Mouse (Mus musculus): ENCODE data around the gene Vmp1. TPM values are rescaled to one million over a fixed set of nuclear protein-coding genes. Genes with fewer than 3 reads are reported as not detected.

Vmp1 gene
- polyA plus RNA-seq, 3 experiments from 2014 or later, result 484 to 529 (median 503) TPM

DNA sequence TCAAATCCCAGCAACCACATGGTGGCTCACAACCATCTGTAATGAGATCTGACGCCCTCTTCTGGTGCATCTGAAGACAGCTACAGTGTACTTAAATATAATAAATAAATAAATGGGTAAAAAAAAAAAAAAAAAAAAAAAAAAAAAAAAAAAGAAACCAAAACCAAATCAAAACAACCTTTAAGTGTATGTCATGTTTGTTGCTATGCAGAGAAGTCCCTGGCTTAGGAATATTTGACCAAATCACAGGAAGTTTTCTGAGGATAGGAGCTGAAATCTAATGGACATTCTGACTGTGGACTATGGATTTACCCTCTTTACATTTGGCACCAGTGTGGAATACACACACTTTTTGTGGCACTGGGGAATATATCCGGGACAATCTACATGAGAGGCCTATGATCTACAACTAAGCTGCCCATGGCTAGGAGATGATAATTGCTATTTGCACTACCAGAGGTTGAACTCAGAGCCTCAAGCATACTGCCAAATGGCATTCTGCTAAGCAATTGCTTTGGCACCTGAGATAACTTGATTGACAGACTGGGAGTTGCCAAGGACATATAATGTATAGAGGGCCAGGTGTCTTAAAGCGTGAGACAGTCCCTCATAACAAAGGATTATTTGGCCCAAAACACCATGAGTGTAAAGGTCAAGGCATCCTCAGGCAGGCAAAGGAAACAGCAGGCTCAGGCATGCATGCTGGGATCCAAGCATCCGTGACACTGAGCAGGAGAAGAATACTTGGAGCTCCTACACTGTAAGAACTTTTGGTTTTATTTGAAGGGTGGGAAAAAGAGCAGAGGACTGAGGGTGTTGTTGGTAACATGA lies 84.0 kb downstream of the Vmp1 start:
- ATAC-seq, result no peak

DNA sequence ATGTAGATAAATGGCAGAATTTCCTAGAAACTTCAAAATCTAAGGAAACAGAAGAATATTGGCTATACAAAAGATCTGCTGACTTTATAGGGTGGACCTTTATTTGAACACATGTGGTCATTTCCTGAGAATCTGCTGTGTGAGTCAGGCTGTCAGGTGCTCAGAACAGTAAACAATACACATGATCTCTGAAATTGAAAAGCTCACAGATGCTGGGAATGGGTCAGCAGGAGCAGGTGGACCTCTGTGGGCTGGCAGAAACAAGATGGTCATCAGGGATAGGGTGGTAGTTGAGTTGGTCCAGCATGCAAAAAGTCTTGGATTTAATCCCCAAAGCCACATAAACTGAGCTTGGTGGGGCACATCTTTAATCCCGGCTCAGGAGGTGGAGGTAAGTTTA lies 85.1 kb downstream of the Vmp1 start:
- no peak for ATAC-seq

DNA sequence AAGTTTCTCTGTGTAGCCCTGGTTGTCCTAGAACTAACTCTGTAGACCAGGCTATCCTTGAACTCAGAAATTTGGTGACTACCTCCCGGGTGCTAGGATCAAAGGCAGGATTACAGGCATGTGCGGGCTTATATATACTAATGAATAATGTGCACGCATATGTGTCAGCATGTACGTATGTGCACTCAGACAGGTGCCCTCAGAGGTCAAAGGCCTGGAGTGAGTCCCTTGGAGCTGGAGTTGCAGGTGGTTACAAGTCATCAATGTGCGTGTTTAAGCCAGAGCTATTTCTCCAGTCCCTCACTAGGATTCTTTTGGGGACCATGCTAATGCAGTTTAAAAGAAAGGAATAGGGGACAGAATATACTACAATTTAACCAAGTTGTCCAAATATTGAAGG lies 85.5 kb downstream of the Vmp1 start:
- ATAC-seq, result no peak

DNA sequence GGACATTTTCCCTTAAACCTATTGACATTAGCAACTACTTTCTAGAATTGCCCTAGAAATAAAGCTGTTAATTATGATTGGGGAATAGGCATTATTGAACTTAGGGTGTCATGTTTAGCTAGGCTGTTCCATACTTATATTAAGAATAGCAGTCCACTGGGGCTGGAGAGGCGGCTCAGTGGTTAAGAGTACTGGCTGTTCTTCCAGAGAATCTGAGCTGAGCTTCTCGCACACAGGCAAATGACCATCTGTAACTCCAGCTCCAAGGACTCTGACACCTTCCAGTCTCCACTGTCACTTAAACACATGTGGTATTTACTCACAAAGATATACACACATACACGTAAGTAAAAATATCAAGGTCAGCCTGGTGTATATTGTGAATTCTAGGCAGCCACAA lies 86.7 kb downstream of the Vmp1 start:
- ATAC-seq, result no peak

DNA sequence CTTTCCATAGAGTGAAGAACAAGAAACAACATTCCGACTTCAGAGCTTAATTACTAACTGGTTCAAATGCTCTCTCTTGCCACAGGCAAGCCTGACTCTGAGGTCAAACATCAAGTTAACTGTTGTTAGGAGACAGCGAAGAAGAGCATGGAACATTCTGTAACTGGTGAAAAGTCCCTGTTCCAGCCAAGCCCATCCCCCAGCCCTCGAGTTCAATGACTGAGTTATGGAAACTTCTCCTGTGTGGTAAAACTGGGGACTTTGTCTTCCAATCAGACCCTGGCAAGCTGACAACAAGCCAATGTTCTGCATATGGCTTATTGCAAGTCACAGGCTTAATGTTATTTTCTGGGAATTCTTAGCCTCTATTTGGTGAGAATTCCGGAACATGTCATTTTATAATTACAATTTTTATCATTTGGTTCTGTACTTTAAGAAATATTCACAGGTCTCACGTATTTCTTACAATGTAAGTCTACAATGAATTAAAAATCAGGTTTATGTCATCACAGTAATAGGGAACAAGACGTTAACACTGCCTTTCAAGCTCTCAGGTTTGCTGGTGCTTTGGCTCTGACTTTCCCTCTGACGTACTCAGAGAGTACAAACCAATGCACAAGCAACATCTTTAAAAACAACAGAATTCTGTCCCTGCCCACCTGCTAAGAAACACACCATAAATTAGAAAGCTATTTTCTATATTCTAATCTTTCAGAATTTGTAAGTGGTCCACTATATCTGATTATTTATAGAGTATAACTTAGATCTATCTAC lies 87.3 kb downstream of the Vmp1 start:
- peak; percentile 43 for ATAC-seq

DNA sequence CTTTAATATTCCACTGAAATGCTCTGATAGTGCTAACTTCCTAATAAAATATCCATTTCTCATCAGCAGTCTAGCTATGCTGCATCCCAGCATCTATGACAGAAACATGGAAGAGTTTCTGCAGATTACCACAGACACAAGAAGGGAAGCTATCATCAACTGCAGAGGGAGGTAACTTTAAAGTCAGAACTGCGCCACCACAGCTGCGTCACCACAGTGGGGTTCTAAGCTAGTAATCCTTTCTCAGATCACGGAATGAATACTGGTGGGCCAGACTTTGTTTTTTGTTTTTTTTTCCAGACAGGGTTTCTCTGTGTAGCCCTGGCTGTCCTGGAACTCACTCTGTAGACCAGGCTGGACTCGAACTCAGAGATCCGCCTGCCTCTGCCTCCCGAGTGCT lies 88.3 kb downstream of the Vmp1 start:
- no peak for ATAC-seq

DNA sequence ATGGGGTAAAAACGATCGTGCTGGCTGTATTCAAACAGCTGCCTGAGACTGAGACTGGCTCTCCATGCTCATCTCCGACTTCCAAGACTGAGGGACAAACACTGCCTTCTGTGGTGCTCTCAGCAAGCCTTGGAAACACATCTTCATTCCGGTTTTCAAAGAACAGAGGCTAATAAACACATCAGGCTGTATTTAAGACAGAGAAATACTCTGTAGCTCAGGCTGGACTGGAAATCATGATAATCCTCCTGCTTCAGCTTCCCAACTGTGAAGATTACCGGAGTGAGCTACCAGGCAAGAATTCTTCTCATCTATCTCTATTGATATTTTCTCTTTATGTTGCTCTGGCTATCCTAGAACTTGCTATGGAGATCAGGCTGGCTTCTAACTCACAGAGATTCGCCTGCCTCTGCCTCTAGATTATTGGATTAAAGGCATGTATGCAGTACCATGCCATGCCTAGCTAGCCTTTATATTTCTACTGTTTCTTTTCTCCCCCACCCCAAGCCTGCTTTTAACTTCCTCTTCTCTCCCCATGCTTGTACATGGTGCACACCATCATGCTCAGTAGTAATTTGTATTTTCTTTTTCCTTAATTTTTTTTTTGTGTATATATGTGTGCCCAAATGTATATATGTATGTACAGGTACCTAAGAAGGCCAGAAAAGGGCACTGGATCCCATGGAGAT lies 89.3 kb downstream of the Vmp1 start:
- ATAC-seq, result no peak

DNA sequence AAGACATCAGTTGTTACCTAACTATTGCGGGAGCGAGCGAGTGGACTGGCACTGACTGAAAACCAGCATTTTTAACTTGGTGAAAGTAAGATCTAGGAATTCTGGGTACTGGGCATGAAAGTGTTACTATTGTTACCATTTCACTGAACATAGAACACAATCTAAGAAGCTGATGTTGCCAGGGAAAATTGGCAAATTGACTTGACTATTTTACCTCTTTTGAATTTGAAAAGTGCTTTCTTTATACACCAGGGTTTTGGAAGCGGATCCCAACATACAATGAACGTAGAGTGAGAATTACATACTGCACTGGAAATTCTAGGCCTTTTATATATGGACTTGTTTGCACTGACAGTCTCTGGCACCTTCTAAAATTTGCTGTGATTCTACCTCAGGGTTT lies 90.2 kb downstream of the Vmp1 start:
- ATAC-seq, result no peak

DNA sequence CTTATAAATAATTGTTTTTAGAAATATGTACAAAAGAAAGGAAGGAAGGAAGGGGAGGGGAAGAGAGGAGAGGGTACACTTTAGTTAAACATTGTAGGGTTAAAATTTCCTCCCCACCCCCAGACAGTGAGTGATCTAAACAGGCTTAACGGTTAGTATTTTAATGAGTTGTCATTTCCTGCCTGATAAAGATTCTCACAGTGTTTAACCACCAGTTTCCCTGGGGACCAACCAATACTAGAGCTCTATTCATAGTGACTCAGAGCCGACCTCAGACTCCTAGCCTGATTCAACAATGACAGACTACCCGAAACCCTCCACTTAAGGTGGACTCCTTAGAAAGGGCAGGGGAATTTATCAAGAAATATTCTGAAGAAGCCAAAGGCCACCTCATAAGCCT lies 90.6 kb downstream of the Vmp1 start:
- ATAC-seq, result peak; percentile 90

DNA sequence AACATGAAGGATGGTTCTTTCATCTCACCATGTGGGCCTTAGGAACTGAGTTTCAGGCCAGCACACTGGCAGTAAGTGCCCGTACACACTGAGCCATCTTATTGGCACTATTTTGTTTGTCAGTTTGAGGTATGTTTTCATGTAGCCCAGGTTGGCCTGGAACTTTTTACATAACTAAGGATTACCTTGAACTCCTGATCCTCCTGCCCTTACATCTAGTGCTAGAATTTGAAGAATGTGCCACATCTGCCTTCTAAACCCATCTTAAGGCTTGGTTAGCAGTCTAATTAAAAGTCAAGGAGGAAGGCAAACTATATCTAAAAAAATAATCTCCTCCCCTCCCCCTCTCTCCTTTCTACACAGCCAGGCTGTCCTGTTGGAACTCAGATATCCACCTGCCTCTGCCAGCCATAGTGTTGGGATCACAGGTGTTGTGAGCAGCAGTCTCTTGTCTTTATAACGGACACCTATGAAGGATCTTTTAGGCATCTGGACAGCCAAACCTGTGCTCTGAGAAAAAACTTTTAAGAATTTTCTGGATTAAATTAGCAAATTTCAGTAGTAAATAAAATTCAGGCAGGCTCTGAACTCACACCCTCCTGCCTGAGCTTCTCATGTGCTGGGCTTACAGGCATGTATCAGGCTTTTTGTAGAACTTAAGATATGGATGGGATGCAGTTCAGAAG lies 91.6 kb downstream of the Vmp1 start:
- ATAC-seq, result no peak

DNA sequence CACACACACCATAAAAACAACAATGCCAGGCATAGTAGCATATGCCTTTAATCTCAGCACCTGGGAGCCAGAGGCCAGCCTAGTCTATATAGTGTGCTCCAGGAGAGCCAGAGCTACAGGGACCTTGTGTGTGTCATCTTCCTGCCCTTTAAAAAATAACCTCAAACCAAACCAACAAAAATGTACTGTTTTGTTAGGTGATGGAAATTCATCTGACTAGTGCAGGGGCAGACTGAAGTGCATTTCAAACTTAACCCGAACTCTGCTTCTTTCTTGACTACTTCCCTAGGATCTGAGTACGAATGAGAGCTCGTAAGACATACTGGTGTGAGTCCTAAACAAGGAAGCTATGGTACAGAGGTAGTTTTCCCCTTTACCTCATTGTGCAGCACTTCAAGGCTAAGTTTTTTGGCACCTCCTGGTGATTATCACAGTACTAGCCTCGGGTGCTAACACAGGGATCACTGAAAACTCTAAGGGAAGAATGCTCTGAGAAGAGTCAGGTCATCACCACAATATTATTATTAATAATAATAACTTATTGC lies 92.3 kb downstream of the Vmp1 start:
- no peak for ATAC-seq

DNA sequence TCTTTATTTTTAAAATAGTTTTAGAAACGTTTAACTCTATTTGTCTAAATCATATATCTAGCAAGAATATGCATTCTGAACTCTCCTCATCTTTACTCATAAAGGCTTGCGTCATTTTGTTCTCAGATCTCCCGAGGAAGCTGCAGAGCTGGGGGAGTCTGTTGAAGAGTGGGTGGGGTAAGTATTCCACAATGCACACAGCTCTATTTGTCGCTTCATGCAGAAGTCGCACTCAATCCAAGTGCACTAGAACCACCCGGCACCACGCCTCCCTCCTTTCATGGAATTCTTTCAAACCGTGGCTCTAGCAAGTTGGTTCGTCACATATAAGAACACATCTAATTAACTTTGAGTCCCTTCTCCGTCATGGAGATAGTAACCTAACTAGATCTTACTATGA lies 93.1 kb downstream of the Vmp1 start:
- ATAC-seq, result no peak

DNA sequence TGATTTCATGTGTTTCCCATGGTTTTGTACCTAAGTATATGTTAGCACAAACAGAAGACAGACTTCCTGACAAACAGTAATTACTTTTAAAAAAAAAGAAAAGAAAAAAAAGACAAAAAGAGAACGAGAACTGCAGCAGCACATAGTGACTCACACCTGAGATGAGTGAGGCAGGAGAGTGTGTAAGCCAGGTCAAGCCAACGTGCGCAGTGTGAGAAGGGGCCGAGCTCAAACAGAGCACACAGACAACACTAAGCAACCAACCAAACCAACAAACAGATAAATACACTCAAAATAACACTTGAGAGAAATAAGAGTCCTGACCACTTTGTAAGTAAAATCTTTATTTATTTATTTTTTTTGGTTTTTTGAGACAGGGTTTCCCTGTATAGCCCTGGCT lies 93.6 kb downstream of the Vmp1 start:
- no peak for ATAC-seq

DNA sequence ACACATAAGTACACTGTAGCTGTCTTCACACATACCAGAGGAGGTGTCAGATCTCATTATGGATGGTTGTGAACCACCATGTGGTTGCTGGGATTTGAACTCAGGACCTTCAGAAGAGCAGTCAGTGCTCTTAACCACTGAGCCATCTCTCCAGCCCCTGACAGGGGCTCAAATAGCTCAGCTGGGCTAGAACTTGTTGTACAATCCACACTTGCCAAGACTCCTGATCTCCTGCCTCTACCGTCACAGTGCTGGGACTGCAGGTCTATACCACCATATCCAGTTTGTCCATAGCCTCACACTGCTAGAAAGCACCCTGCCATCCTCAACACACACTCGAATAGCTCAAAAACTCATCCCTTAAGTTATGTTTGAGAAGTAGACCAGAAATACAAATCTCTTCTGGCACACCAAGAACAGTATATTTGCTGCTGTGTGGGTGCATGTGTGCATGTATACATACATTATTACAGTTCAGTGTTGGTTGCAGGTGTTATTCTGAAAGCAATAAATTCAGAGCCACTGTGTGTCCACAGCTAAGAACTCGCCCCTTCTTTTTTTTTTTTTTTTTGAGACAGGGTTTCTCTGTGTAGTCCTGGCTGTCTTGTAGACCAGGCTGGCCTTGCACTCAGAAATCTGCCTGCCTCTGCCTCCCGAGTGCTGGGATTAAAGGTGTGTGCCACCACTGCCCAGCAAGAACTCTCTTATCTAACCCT lies 94.9 kb downstream of the Vmp1 start:
- no peak for ATAC-seq

DNA sequence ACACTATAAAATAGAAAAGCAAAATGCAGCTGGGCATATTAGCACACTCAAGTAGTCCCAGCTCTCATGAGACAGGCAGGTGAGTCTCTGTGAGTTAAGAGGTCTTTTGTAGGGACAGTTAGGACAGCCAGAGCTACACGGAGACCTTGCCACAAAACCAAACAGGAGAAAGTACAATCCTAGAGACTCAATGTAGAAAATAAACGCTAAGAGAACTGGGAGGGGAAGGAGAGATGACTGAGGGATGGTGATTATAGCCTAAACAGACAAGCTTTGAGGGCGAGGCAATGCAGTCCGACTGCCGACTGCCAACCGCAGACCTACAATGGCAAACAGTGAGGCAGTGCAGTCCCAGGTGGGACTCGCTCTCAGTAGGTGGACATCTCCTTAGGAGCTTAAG lies 95.8 kb downstream of the Vmp1 start:
- ATAC-seq, result no peak

DNA sequence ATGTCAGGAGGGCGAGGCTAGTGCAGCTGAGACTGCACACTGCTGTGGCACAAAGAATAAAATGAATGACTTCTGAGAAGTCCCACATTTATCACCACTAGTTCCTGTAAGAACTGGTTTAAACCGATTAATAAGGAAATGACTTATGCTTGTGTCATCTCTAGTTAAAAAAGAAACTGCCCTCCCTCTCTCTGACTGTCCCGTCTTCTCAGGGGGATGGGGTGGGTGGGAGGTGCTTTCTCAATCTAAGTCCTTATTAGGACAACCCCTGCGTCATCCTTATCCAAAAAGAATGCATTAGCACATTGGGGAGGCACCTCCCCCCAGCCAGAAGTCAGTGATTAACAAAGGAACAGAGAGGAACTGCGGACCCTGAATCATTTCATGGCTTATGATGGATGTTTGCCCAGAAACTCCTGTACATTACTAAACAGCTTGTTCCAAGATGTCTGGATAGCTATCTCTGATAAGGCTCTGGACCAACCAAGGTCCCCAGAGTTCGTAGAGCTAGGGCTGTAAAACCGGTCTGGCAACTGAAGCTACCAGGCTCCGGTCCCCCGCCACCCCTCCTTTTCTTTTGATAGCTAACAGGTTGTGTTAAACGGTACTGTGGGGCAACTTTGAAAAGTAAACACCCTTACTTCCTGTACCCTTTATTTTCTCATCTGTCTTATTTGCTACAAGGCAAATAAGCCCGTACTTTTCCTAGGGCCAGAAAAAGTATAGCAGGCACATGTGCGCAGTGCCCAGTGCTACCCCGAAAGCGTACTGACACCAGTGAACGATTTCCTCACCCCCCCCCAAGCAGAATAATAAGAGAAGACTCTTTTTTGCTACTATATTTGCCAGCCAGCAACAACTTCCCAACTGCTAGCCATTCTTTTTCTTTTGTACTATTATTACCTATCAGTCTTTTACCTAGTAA lies 96.5 kb downstream of the Vmp1 start:
- ATAC-seq, result peak; percentile 71

DNA sequence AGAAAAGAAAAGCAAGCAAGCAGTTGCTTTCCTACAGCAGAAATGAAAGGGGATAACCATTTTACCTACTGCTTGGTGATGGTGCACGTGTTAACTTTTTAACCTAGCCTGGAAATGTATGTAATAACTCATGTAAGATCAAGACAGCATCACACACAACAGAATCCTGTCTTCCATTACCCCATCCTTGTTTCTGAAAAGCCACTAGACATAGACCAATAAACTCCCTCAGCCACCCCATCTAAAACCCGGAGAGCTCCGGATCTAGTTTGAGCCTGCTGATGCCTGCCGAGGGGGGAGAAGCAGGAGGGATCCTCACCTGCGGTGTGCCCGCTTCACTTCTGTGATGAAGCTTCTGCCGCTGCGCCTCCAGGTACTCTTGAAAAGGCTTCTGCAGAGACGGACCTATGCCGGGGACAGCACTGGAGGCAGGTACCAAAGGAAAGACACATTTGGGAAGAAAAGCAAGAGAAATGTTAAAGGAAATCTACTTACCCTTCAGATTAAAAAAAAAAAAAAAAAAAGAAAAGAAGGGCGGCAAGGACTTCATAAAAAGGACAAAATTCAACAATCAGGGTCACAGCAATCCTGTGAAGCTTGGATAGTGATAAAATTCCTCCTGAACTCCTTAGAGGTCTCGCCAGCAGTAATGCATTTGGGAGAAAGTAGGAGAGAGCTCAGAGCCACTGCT lies 97.3 kb downstream of the Vmp1 start:
- peak; percentile 9 for ATAC-seq

DNA sequence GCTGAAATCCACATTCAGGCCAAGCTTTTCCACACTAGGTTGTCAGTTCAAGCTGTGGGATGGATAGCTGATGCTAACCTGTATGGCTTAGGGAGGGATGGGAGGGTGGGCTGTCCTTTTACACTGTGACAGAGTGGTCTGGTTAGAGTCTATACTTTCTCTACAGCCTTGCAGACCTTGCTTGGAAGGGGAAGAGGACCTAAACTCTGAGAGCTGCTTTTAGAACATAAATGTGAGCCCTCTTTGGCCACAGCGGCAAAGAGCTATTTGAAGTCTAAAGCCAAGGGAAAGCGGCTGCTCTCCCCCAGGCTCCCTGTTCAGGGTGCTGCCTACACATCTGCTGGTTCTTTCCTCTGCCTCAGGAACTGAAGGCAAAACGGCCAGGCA lies 98.0 kb downstream of the Vmp1 start:
- no peak for ATAC-seq

DNA sequence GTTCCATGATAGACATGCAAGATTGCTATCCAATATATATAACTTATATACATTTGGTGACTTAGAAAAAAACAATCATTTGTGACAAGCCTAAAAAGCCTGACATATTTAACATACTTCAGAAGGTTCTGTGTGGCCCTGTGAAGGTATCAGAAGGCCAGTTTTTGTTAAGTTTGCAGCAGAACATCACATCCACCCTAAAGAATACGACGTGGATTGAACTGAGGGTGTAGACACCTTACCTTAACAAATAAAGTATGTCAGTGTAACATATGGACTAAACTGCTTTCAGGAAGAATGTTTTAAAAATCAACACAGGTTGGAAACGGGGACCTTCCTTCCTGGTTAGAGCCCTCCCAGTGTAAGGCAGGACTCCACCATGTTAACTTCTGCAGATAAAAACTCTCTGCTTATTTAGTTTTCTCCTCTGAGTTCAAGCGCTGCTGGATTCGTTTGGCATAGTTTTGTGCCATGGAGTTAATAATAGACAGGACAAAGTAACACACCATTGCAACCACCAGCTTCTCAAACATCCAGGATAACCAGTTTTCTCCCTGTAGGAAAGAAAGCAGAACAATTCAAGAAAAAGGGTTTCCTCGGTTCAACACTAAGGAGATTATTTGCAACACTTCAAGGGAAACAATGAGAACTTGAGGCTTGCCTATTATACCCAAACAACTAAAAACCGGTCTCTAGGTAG lies 98.6 kb downstream of the Vmp1 start:
- ATAC-seq, result no peak

Data from inflammation-experienced regulatory T-cells, adult 6 months (primary cell).